Mouse (Mus musculus) C2C12 (cell line): ENCODE measurements around the gene Tspan9. TPM values are rescaled to one million over a fixed set of nuclear protein-coding genes. Genes with fewer than 3 reads are reported as not detected.

Experiments
- H3K27me3 ChIP-seq: one replicate; pipeline ENCODE4 v1.6.1; 2011; ENCODE audit not compliant: control insufficient read depth, insufficient read depth, insufficient read length
- H3K36me3 ChIP-seq: one replicate; pipeline ENCODE4 v1.6.1; 2011; ENCODE audit not compliant: control insufficient read depth, insufficient read depth
- H3K4me3 ChIP-seq: one replicate; pipeline ENCODE4 v1.5.1; 2011; ENCODE audit warnings: mild to moderate bottlenecking, control low read depth; ENCODE audit not compliant: poor library complexity, insufficient read depth, severe bottlenecking
- H3K79me2 ChIP-seq: one replicate; pipeline ENCODE4 v1.6.1; 2011; ENCODE audit not compliant: control insufficient read depth, insufficient read depth
- H3K79me3 ChIP-seq: one replicate; pipeline ENCODE4 v1.6.1; 2011; ENCODE audit warnings: low read depth, control low read depth
- H3ac ChIP-seq: one replicate; pipeline ENCODE3; 2011; ENCODE audit warnings: low read depth; ENCODE audit not compliant: control insufficient read depth, insufficient read length
- CEBPB ChIP-seq: IDR thresholded peaks from one replicate; pipeline ENCODE4 v1.6.1; 2011; ENCODE audit warnings: low read depth, mild to moderate bottlenecking, control low read depth, moderate library complexity
- CTCF ChIP-seq: IDR thresholded peaks from one replicate; pipeline ENCODE4 v1.5.1; 2011; ENCODE audit not compliant: control insufficient read depth, insufficient read depth, insufficient read length
- FOSL1 ChIP-seq: IDR thresholded peaks from one replicate; pipeline ENCODE4 v1.8.0; 2011; ENCODE audit warnings: mild to moderate bottlenecking, low read length; ENCODE audit not compliant: poor library complexity, insufficient read depth, severe bottlenecking
- MAX ChIP-seq: IDR thresholded peaks from one replicate; pipeline ENCODE4 v1.6.1; 2011; ENCODE audit warnings: mild to moderate bottlenecking, control low read depth
- MYOD1 ChIP-seq: IDR thresholded peaks from one replicate; pipeline ENCODE4 v1.6.1; 2011; ENCODE audit warnings: low read depth; ENCODE audit not compliant: control insufficient read depth, insufficient read length
- MYOG ChIP-seq: IDR thresholded peaks from one replicate; pipeline ENCODE4 v1.6.1; 2011; ENCODE audit not compliant: control insufficient read depth, insufficient read length; ENCODE audit errors: extremely low read depth
- USF1 ChIP-seq: IDR thresholded peaks from one replicate; pipeline ENCODE4 v1.6.1; 2011; ENCODE audit warnings: low read depth, mild to moderate bottlenecking, control low read depth, moderate library complexity
- polyA plus RNA-seq: library from polyadenylated mRNA; unstranded; fragments of >200 nt; fragmentation: generic; extraction: Trizol; gene quantifications from one replicate; pipeline ENCODE4 v1.2.1, GENCODE M21; 2012; ENCODE audit warnings: missing spikeins

Tspan9 gene
- polyA plus RNA-seq, 1 experiment = 57.6 TPM

- Histone ChIP-seq H3K27me3 (no peaks in the 10 kb centered on the region), H3ac (no peak overlapping the region), H3K79me2 (no peaks in the 10 kb centered on the region), H3K36me3 (no peaks in the 10 kb centered on the region), H3K4me3 (no peak overlapping the region), H3K79me3 (no peaks in the 10 kb centered on the region)
- TF ChIP-seq CTCF (no peak), USF1 (no peak), MYOD1 (no peak), CEBPB (no peak), MYOG (no peak), MAX (no peak)
Observed at GRCm38 (mm10) chr6:128000777-128001176, 142.6 kb downstream of the Tspan9 start.

GRCm38 (mm10) chr6:127999118-127999517 lies 144.3 kb downstream of the Tspan9 start:
- Histone ChIP-seq H3ac (no peak overlapping the region), H3K4me3 (no peak overlapping the region), H3K79me3 (no peaks in the 10 kb centered on the region), H3K79me2 (peaks cover 8% of the 10 kb centered on the region), H3K36me3 (no peaks in the 10 kb centered on the region), H3K27me3 (no peaks in the 10 kb centered on the region)
- TF ChIP-seq MYOG (no peak), USF1 (no peak), MYOD1 (no peak), CTCF (no peak), CEBPB (no peak), FOSL1 (no peak), MAX (no peak)

DNA sequence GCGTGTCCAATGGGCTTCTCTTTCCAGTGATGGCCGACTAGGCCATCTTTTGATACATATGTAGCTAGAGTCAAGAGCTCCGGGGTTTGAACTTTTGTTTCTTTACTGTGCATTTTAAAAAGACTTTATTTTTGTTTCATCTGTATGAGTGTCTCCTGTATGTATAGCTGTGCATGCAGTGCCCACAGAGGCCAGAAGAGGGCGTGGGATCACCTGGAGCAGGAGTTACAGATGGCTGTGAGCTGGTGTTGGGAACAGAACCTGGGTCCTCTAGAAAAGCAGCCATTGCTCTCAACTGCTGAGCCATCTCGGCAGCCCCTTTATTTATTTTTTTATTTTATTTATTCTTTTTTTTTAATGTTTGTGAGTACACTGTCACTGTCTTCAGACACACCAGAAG lies 146.5 kb downstream of the Tspan9 start:
- Histone ChIP-seq H3K4me3 (no peak overlapping the region), H3K27me3 (no peaks in the 10 kb centered on the region), H3K36me3 (no peaks in the 10 kb centered on the region), H3K79me2 (peaks cover 8% of the 10 kb centered on the region), H3ac (no peak overlapping the region), H3K79me3 (peaks cover 4% of the 10 kb centered on the region)
- TF ChIP-seq FOSL1 (no peak), MYOG (no peak), CTCF (no peak), USF1 (no peak), MAX (no peak), CEBPB (no peak), MYOD1 (no peak)

GRCm38 (mm10) chr6:127992993-127993392 lies 150.4 kb downstream of the Tspan9 start:
- Histone ChIP-seq H3K79me3 (peaks cover 4% of the 10 kb centered on the region), H3K27me3 (no peaks in the 10 kb centered on the region), H3K79me2 (peaks cover 8% of the 10 kb centered on the region), H3ac (no peak overlapping the region), H3K4me3 (no peak overlapping the region), H3K36me3 (no peaks in the 10 kb centered on the region)
- TF ChIP-seq MAX (no peak), CEBPB (no peak)

DNA sequence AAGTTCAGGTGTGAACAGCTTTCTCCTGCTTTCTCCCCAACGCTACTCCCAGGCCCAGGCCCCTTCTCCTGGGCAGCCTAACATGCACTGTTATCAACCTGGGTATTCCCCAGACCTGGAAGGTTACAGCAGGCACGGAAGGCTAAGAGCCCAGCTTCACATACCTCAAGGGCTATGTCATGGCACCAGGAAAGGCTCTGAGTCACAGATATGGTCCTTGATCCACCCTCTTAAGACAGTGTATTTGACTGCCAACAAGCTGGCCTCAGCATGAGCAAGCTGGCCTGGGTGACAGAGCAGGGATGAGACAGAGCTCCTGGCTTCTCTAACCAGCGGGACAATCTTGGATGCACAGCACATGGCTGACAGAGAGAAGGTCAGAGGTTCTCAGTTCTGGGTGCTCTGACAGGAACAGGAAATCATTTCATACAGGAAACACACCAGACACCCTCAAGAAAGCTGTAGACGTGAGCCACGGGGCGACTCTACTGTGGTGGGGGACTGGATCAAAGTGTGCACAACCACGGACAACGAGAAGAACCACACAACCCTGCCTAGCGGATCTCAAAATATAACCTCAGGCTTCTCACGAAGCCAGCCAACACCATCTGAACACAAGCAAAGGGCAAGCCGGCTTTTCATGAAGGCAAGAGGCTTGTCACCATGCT lies 151.8 kb downstream of the Tspan9 start:
- TF ChIP-seq MYOG (no peak), MAX (peak; percentile 83)
- Histone ChIP-seq H3K4me3 (no peak overlapping the region), H3K79me2 (peaks cover 8% of the 10 kb centered on the region), H3K27me3 (no peaks in the 10 kb centered on the region), H3K36me3 (no peaks in the 10 kb centered on the region), H3ac (no peak overlapping the region), H3K79me3 (peaks cover 4% of the 10 kb centered on the region)

GRCm38 (mm10) chr6:127989624-127990212 lies 153.7 kb downstream of the Tspan9 start:
- no peaks in the 10 kb centered on the region for H3K27me3 ChIP-seq

More at GRCm38 (mm10) chr6:127989624-127990212, 153.7 kb downstream of the Tspan9 start:
- Histone ChIP-seq H3K79me3 (peaks cover 4% of the 10 kb centered on the region), H3ac (no peak overlapping the region), H3K79me2 (no peaks in the 10 kb centered on the region), H3K4me3 (no peak overlapping the region), H3K36me3 (no peaks in the 10 kb centered on the region)
- no peak for TF ChIP-seq USF1
- no peak for TF ChIP-seq MYOG
- no peak for TF ChIP-seq CTCF
- no peak for TF ChIP-seq MAX
- no peak for TF ChIP-seq CEBPB
- TF ChIP-seq FOSL1 = no peak
- TF ChIP-seq MYOD1 = no peak
